Mouse (Mus musculus) embryonic facial prominence, embryonic 14.5 days (tissue): ENCODE measurements around the gene Cfap58. TPM values are rescaled to one million over a fixed set of nuclear protein-coding genes. Genes with fewer than 3 reads are reported as not detected.
A peak's percentile ranks its signal among the peaks of the same experiment; 100 is the strongest.

ENCODE experiments used
- ATAC-seq: fragments of 200-750 bp; cut with Nextera tagmentation; 2 replicates; pipeline ENCODE4 v1.8.0; 2017; ENCODE audit warnings: low read depth, moderate number of reproducible peaks, moderate TSS enrichment
- DNase-seq: peaks from one replicate; pipeline ENCODE4 v3.0.0-alpha.2; 2015; ENCODE audit warnings: low spot score
- H3K27ac ChIP-seq: fragments of 300-500 bp; sonication (generic); replicated peaks from 2 replicates; pipeline ENCODE4 v1.5.1; 2014; ENCODE audit warnings: low read depth, mild to moderate bottlenecking, low read length, moderate library complexity
- H3K27me3 ChIP-seq: fragments of 300-500 bp; sonication (generic); replicated peaks from 2 replicates; pipeline ENCODE4 v1.6.1; 2014; ENCODE audit warnings: low read length; ENCODE audit not compliant: control insufficient read depth, insufficient read depth
- H3K36me3 ChIP-seq: fragments of 300-500 bp; sonication (generic); 2 replicates; pipeline ENCODE4 v1.6.1; 2014; ENCODE audit warnings: low read length, mixed read lengths; ENCODE audit not compliant: control insufficient read depth, insufficient read depth
- H3K4me1 ChIP-seq: fragments of 300-500 bp; sonication (generic); 2 replicates; pipeline ENCODE4 v1.6.1; 2014; ENCODE audit warnings: antibody characterized with exemption, low read length; ENCODE audit not compliant: control insufficient read depth, insufficient read depth
- H3K4me2 ChIP-seq: fragments of 300-500 bp; sonication (generic); 2 replicates; pipeline ENCODE4 v1.6.1; 2014; ENCODE audit warnings: low read depth, mild to moderate bottlenecking, low read length, moderate library complexity, mixed read lengths
- H3K4me3 ChIP-seq: fragments of 300-500 bp; sonication (generic); 2 replicates; pipeline ENCODE4 v1.5.1; 2014; ENCODE audit warnings: low read depth, mild to moderate bottlenecking, low read length
- H3K9ac ChIP-seq: fragments of 300-500 bp; sonication (generic); 2 replicates; pipeline ENCODE4 v1.6.1; 2014; ENCODE audit warnings: low read depth, mild to moderate bottlenecking, low read length, moderate library complexity, mixed read lengths
- H3K9me3 ChIP-seq: fragments of 300-500 bp; sonication (generic); 2 replicates; pipeline ENCODE4 v1.6.1; 2016; ENCODE audit warnings: low read length; ENCODE audit not compliant: control insufficient read depth
- WGBS: fragments of 180-500 bp; shearing (Covaris S2); extraction: QIAGEN DNeasy Blood & Tissue Kit; methylation state at CpG from one replicate; pipeline ENCODE4 v1.1.7; 2014; 5-methylcytosine and 5-hydroxymethylcytosine counted together
- polyA plus RNA-seq: library from polyadenylated mRNA; unstranded; fragments of >200 nt; fragmentation: Nextera tagmentation; extraction: Ambion mirVana; gene quantifications from 2 replicates; pipeline ENCODE4 v1.2.1, GENCODE M21; 2014

Gene Cfap58
- polyA plus RNA-seq, 1 experiment from 2014 or later = 0.58 TPM

DNA sequence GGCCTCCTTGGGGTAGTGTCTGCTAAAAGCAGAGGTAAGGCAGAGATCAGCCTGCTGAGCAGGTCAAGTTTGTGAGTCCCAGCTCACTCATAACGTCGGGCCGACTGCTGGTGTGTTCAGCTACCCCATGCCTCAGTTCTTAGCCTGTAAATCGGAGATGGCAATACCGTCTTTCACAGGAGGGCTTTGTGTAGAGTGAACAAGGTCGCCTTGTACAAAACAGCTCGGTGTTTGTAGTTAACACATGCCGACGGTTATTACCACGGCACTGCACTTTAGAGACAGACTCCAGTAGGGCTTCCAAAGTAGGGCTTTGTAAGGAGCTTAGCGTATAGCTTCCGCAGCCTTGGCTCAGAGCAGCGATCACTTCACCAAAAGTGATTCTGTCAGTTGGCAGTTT lies 63.8 kb downstream of the Cfap58 start:
- ATAC-seq (no peak), DNase-seq (peak; percentile 31)
- 73% methylated on average over 13 of the region's 13 CpGs for WGBS
- no peak overlapping the region for H3K9ac ChIP-seq
- H3K4me2 ChIP-seq = no peak overlapping the region
- no peaks in the 10 kb centered on the region for H3K36me3 ChIP-seq
- 0 out of 2 replicates have a peak overlapping the region, but pooled peaks have one; percentile 13 for H3K27ac ChIP-seq
- no peaks in the 10 kb centered on the region for H3K27me3 ChIP-seq
- no peak overlapping the region for H3K4me3 ChIP-seq
- peaks cover 4% of the 10 kb centered on the region; the same call in 1 of the 2 replicates for H3K4me1 ChIP-seq
- no peaks in the 10 kb centered on the region for H3K9me3 ChIP-seq

DNA sequence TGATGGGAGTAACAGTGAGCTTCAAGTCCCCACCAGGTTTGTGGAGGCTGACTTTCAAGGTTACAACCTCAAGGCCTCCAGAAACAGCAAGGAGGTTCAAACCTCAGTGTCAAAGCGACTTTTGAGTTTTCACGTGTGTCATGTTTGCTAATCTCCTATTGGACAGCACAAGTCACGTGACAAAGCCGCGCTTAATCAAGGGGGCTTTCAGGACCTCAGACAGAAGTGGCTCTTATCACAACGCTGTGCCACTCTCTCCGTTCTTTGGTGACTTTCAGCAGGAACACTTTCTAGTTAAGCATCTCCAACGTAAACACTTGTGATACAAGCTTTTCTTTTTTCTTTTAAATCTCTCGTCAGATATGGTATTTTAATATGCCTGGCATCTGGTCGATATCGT lies 64.3 kb downstream of the Cfap58 start:
- no peak overlapping the region for H3K27ac ChIP-seq
- no peak for DNase-seq
- peaks cover 4% of the 10 kb centered on the region; the same call in 1 of the 2 replicates for H3K4me1 ChIP-seq
- no peak overlapping the region for H3K4me2 ChIP-seq
- 84% methylated on average over 11 of the region's 11 CpGs for WGBS
- no peak overlapping the region for H3K9ac ChIP-seq
- no peaks in the 10 kb centered on the region for H3K36me3 ChIP-seq
- no peaks in the 10 kb centered on the region for H3K9me3 ChIP-seq
- H3K27me3 ChIP-seq = no peaks in the 10 kb centered on the region
- no peak for ATAC-seq
- H3K4me3 ChIP-seq = no peak overlapping the region

DNA sequence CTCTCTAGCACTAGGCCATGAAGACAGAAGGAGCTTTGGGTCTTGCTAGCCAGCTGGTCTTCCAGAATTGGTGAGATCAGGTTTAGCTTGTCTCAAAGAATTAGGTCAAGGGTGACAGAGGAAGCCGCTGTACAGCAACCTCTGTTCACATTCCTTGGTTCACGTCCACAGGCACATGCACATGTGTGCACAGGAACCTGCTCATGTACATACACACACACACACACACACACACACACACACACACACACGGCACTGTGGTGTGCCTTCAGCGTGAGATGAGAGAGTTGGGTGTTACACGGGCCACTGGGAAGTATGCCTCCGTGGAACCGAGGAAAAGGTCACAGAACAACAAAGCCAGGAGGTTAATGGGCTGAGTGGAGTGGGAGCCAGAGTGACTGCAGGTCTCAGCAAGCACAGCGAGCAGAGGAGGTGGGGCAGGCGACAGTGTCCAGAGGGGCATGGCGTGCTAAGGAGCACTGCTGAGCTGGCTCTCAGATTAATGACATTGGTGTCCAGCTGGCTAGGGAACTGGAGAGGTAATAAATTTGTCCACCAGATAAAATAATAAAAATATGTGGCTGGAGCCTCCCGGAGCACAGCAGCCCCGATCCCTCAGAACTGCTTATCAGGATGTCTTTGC lies 71.4 kb downstream of the Cfap58 start:
- Histone ChIP-seq H3K4me1 (no peaks in the 10 kb centered on the region), H3K4me2 (no peak overlapping the region), H3K27ac (no peak overlapping the region), H3K36me3 (no peaks in the 10 kb centered on the region), H3K9me3 (no peaks in the 10 kb centered on the region), H3K9ac (no peak overlapping the region), H3K27me3 (no peaks in the 10 kb centered on the region), H3K4me3 (no peak overlapping the region)
- WGBS = 55% methylated on average over 12 of the region's 12 CpGs
- DNase-seq = no peak
- no peak for ATAC-seq

DNA sequence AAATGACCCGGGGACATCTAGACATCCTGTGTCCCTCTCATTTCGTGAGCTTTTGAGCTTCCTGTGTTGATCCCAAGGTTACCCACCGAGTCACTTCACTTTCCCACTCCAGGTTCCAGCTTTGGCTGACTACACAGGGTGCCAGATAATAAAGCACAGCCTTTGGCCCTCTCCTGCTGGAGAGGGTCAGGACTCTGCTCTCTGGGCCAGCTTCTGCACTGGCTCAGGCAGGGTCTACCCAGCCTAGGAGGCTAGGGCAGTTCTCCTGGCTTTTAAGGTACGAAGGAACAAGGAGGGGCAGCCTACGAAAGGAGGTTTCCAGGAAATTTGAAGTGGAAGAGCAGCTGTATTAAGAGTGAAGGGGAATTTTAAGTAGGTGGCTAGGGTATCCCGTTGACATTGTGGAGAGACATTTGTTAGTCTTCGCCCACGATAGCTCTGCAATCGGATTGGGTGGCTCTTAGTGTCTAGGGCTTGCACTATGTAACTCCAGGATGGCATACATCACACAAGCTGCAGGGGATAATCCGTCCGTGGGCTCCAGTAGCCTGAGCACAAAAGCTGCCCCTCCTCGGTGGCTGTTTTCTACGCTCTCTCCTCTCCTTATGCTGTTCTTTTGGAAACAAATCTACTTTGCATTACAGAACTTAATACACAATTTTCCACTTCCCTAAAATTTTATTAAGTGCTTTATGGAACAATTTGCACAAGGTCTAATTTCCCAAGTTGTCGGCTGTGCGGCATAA lies 72.3 kb downstream of the Cfap58 start:
- Histone ChIP-seq H3K4me2 (no peak overlapping the region), H3K27ac (no peak overlapping the region), H3K4me1 (no peaks in the 10 kb centered on the region), H3K4me3 (no peak overlapping the region), H3K27me3 (no peaks in the 10 kb centered on the region), H3K9ac (no peak overlapping the region), H3K36me3 (no peaks in the 10 kb centered on the region), H3K9me3 (no peaks in the 10 kb centered on the region)
- DNase-seq (no peak), ATAC-seq (no peak)
- 72% methylated on average over 15 of the region's 15 CpGs for WGBS

DNA sequence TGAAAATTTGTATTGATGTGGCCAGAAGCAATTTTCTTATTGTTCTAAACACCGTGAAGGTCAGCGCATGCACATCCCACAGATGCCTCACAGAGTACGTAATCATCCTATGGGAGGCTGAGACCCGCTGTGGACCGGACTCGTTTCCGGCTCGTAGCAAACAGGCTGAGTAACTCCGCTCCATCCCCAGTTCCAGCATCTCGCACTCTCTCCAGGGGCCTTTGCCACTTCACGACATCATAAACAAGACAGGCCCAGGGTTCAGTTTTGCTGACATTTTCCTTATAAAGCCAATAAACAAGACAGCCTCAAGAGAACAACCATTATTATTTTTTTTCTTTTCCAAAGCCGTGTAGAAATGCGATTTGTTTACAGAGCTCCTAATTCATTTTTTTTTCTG lies 82.6 kb downstream of the Cfap58 start:
- Histone ChIP-seq H3K27ac (no peak overlapping the region), H3K27me3 (no peaks in the 10 kb centered on the region)
- 62% methylated on average over 13 of the region's 13 CpGs for WGBS

DNA sequence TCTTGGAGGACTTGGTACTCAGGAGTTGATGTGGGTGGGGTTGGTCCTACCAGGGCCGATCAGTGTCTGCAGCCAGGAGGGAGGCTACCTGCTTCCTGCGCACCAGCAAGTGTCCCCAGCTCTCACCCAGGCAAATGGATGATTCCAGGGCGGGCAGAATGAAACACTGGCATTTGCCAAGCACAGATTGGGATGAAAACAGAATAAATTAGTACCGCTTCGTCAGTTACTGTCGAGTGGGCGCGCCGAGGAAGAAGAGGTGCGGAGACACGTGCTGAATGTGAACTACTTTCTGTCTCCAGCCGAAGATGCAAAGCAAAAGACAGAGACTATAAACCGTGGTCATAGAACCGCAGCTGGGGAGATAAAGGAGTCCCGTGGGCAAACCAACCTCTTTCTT lies 84.0 kb downstream of the Cfap58 start:
- no peaks in the 10 kb centered on the region for H3K27me3 ChIP-seq

More for the DNA sequence above, 82.6 kb downstream of the Cfap58 start:
- Histone ChIP-seq H3K9me3 (no peaks in the 10 kb centered on the region), H3K9ac (no peak overlapping the region), H3K36me3 (no peaks in the 10 kb centered on the region), H3K4me3 (no peak overlapping the region), H3K4me2 (no peak overlapping the region), H3K4me1 (no peaks in the 10 kb centered on the region)
- no peak for DNase-seq
- no peak for ATAC-seq

DNA sequence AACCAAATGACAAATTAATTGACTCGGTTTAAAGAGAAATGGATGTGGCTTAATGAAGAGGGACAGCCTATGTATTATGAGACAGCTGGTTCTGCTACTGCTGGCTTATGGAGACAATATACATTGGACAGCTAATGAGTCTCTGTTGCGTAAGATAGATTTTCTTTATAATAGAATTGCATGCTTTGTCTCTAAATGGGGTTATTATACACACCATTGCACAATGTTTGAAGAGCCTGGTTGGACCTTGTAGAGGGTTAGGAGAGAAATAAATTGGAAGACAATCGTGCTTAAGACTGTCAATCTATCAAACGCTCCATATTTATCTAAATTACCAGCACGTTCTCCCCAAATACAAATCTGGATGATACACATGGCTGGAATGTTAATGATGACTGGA lies 85.3 kb downstream of the Cfap58 start:
- WGBS = 88% methylated on average over 5 of the region's 5 CpGs
- Histone ChIP-seq H3K9ac (no peak overlapping the region), H3K27me3 (no peaks in the 10 kb centered on the region), H3K9me3 (no peaks in the 10 kb centered on the region), H3K27ac (no peak overlapping the region), H3K4me3 (no peak overlapping the region), H3K4me1 (no peaks in the 10 kb centered on the region), H3K4me2 (no peak overlapping the region), H3K36me3 (no peaks in the 10 kb centered on the region)
- ATAC-seq (peak; percentile 50; the same call in 1 of the 2 replicates), DNase-seq (no peak)

More for the DNA sequence above, 84.0 kb downstream of the Cfap58 start:
- no peak for DNase-seq
- H3K9me3 ChIP-seq = no peaks in the 10 kb centered on the region
- H3K36me3 ChIP-seq = no peaks in the 10 kb centered on the region
- 84% methylated on average over 15 of the region's 15 CpGs for WGBS
- no peak overlapping the region for H3K4me2 ChIP-seq
- no peak overlapping the region for H3K27ac ChIP-seq
- no peak overlapping the region for H3K4me3 ChIP-seq
- no peaks in the 10 kb centered on the region for H3K4me1 ChIP-seq
- no peak overlapping the region for H3K9ac ChIP-seq
- no peak for ATAC-seq

DNA sequence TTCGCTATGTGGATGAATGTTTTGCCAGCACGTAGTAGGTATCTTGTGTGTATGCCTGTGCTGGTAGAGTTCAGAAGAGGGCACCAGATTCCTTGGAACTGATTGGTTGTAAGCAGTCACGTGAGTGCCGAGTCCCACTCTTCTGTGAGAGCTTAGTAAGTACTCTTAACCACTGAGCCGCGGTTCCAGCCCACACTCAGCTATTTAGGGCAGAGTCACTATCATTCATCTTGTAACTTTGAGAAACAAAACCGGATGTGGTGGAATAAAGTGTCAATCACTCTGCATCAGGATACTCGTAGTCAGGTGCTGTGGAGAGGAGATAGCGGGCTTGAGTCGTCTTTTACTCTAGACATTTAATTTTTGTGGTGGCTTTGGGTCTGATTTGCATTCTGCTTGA lies 86.3 kb downstream of the Cfap58 start:
- H3K27ac ChIP-seq = no peak overlapping the region
- H3K9me3 ChIP-seq = no peaks in the 10 kb centered on the region
- DNase-seq = no peak
- no peak overlapping the region for H3K9ac ChIP-seq
- ATAC-seq = no peak
- no peak overlapping the region for H3K4me3 ChIP-seq
- 85% methylated on average over 10 of the region's 10 CpGs for WGBS
- H3K4me2 ChIP-seq = no peak overlapping the region
- no peaks in the 10 kb centered on the region for H3K4me1 ChIP-seq
- H3K36me3 ChIP-seq = no peaks in the 10 kb centered on the region
- no peaks in the 10 kb centered on the region for H3K27me3 ChIP-seq

DNA sequence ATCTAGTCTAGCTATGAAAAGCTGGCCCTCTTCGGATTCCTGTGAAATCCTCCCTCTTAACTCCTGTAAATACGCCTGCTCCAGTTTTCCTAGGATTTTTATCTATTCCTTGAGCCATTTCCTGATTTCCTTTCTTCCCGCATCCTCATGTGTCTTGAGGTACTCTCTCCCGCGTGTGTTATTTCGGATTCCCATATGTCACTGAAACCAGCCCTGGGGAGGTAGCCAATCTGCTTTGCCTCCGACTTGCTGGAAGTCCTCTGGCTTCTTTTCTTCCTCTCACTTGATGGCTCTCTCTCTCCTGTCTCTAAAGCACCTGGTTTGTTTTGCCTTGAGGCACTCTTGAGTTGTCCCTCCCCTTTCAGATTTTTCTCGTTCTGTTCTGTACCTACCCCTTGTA lies 87.9 kb downstream of the Cfap58 start:
- Histone ChIP-seq H3K4me1 (no peaks in the 10 kb centered on the region), H3K27me3 (no peaks in the 10 kb centered on the region), H3K9me3 (no peaks in the 10 kb centered on the region), H3K27ac (no peak overlapping the region), H3K36me3 (no peaks in the 10 kb centered on the region), H3K9ac (no peak overlapping the region), H3K4me3 (no peak overlapping the region), H3K4me2 (no peak overlapping the region)
- DNase-seq (no peak), ATAC-seq (no peak)
- 70% methylated on average over 8 of the region's 8 CpGs for WGBS
